Mouse (Mus musculus): Measurements from ENCODE around the gene Sfi1. TPM values are rescaled to one million over a fixed set of nuclear protein-coding genes. Genes with fewer than 3 reads are reported as not detected.

Gene Sfi1
- polyA plus RNA-seq (2014; fragmentation: Nextera tagmentation; extraction: Ambion mirVana): 9.8 and 9.9 TPM in 2 replicates

GRCm38 (mm10) chr11:3193363-3193762, at the start of gene Sfi1:
Gene Sfi1, minus strand, starts transcription at chr11:3193463.
- H3K4me1 ChIP-seq (ENCODE audit: control insufficient read depth, insufficient read depth, low read length): no peaks in the 10 kb centered on the region
- H3K9me3 ChIP-seq (ENCODE audit: control insufficient read depth, low read length): no peaks in the 10 kb centered on the region
- no peak within 1 kb of the TSS for H3K4me3 ChIP-seq (ENCODE audit: low read depth, low read length)
- no peaks in the 10 kb centered on the region for H3K27me3 ChIP-seq (replicated peaks; ENCODE audit: control insufficient read depth, insufficient read depth, low read length)
- H3K4me2 ChIP-seq (ENCODE audit: low read depth, low read length): no peak within 1 kb of the TSS
- H3K27ac ChIP-seq (replicated peaks; ENCODE audit: low read depth, low read length): no peak within 1 kb of the TSS
- no peaks in the 10 kb centered on the region for H3K36me3 ChIP-seq (ENCODE audit: control insufficient read depth, insufficient read depth, low read length)
- DNase-seq (ENCODE audit: low spot score) (no peak), ATAC-seq (ENCODE audit: low read depth) (no peak)
- no peak within 1 kb of the TSS for H3K9ac ChIP-seq (ENCODE audit: low read depth, low read length)
- WGBS: 85% methylated on average over 25 of the region's 25 CpGs

GRCm38 (mm10) chr11:3242395-3242794, 49.1 kb upstream of the Sfi1 start:
- WGBS: 93% methylated on average over 7 of the region's 7 CpGs

DNA sequence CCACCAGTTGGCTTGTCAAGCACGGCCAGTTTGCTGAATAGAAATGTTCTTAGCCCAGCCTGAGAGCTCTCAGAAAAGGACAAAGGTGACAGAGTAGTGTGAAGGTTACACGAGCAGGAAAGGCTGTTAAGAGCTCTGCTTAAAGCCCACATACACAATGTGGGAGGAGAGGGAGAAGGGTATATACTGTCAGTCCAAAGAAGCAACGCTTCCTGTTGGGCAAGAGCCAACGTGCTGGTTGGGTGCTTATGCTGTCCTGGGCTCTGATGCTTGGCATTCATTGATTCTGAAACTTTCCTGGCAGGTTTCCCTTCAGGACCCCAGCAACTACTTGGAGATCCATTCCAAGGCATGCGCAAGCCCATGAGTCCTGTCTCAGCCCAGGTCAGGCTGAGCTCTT, 42.0 kb upstream of the Sfi1 start:
- Histone ChIP-seq H3K9ac (ENCODE audit: low read depth, low read length) (no peak overlapping the region), H3K27me3 (replicated peaks; ENCODE audit: control insufficient read depth, insufficient read depth, low read length) (no peaks in the 10 kb centered on the region), H3K36me3 (ENCODE audit: control insufficient read depth, insufficient read depth, low read length) (peaks cover 96% of the 10 kb centered on the region), H3K4me1 (ENCODE audit: control insufficient read depth, insufficient read depth, low read length) (no peaks in the 10 kb centered on the region), H3K4me2 (ENCODE audit: low read depth, low read length) (no peak overlapping the region), H3K9me3 (ENCODE audit: control insufficient read depth, low read length) (no peaks in the 10 kb centered on the region), H3K27ac (replicated peaks; ENCODE audit: low read depth, low read length) (no peak overlapping the region), H3K4me3 (ENCODE audit: low read depth, low read length) (no peak overlapping the region)
- no peak for ATAC-seq (ENCODE audit: low read depth)
- WGBS: 91% methylated on average over 5 of the region's 5 CpGs
- DNase-seq (ENCODE audit: low spot score): no peak

More at GRCm38 (mm10) chr11:3242395-3242794, 49.1 kb upstream of the Sfi1 start:
- H3K27ac ChIP-seq (replicated peaks; ENCODE audit: low read depth, low read length): no peak overlapping the region
- no peak overlapping the region for H3K4me3 ChIP-seq (ENCODE audit: low read depth, low read length)
- H3K36me3 ChIP-seq (ENCODE audit: control insufficient read depth, insufficient read depth, low read length): peaks cover 98% of the 10 kb centered on the region
- DNase-seq (ENCODE audit: low spot score): no peak
- no peak overlapping the region for H3K9ac ChIP-seq (ENCODE audit: low read depth, low read length)
- no peaks in the 10 kb centered on the region for H3K4me1 ChIP-seq (ENCODE audit: control insufficient read depth, insufficient read depth, low read length)
- H3K27me3 ChIP-seq (replicated peaks; ENCODE audit: control insufficient read depth, insufficient read depth, low read length): no peaks in the 10 kb centered on the region
- H3K4me2 ChIP-seq (ENCODE audit: low read depth, low read length): no peak overlapping the region
- no peak for ATAC-seq (ENCODE audit: low read depth)
- H3K9me3 ChIP-seq (ENCODE audit: control insufficient read depth, low read length): no peaks in the 10 kb centered on the region

- Histone ChIP-seq H3K9me3 (ENCODE audit: control insufficient read depth, low read length) (no peaks in the 10 kb centered on the region), H3K27me3 (replicated peaks; ENCODE audit: control insufficient read depth, insufficient read depth, low read length) (no peaks in the 10 kb centered on the region), H3K4me1 (ENCODE audit: control insufficient read depth, insufficient read depth, low read length) (no peaks in the 10 kb centered on the region), H3K4me3 (ENCODE audit: low read depth, low read length) (no peak overlapping the region), H3K36me3 (ENCODE audit: control insufficient read depth, insufficient read depth, low read length) (peaks cover 93% of the 10 kb centered on the region), H3K4me2 (ENCODE audit: low read depth, low read length) (no peak overlapping the region), H3K9ac (ENCODE audit: low read depth, low read length) (no peak overlapping the region), H3K27ac (replicated peaks; ENCODE audit: low read depth, low read length) (no peak overlapping the region)
- ATAC-seq (ENCODE audit: low read depth) (no peak), DNase-seq (ENCODE audit: low spot score) (no peak)
- 96% methylated on average over 4 of the region's 4 CpGs for WGBS
Observed at GRCm38 (mm10) chr11:3233704-3234103, 40.4 kb upstream of the Sfi1 start.

- WGBS: 89% methylated on average over 3 of the region's 3 CpGs
- Histone ChIP-seq H3K4me3 (ENCODE audit: low read depth, low read length) (no peak overlapping the region), H3K9ac (ENCODE audit: low read depth, low read length) (no peak overlapping the region), H3K27me3 (replicated peaks; ENCODE audit: control insufficient read depth, insufficient read depth, low read length) (no peaks in the 10 kb centered on the region), H3K4me2 (ENCODE audit: low read depth, low read length) (no peak overlapping the region), H3K9me3 (ENCODE audit: control insufficient read depth, low read length) (no peaks in the 10 kb centered on the region), H3K4me1 (ENCODE audit: control insufficient read depth, insufficient read depth, low read length) (no peaks in the 10 kb centered on the region), H3K27ac (replicated peaks; ENCODE audit: low read depth, low read length) (no peak overlapping the region), H3K36me3 (ENCODE audit: control insufficient read depth, insufficient read depth, low read length) (peaks cover 89% of the 10 kb centered on the region)
- ATAC-seq (ENCODE audit: low read depth) (no peak), DNase-seq (ENCODE audit: low spot score) (no peak)
Observed at GRCm38 (mm10) chr11:3232248-3232647, 39.0 kb upstream of the Sfi1 start.

GRCm38 (mm10) chr11:3227113-3227512, 33.9 kb upstream of the Sfi1 start:
- Histone ChIP-seq H3K4me2 (ENCODE audit: low read depth, low read length) (no peak overlapping the region), H3K9me3 (ENCODE audit: control insufficient read depth, low read length) (no peaks in the 10 kb centered on the region), H3K9ac (ENCODE audit: low read depth, low read length) (no peak overlapping the region), H3K4me3 (ENCODE audit: low read depth, low read length) (no peak overlapping the region), H3K36me3 (ENCODE audit: control insufficient read depth, insufficient read depth, low read length) (peaks cover 91% of the 10 kb centered on the region), H3K27me3 (replicated peaks; ENCODE audit: control insufficient read depth, insufficient read depth, low read length) (no peaks in the 10 kb centered on the region), H3K27ac (replicated peaks; ENCODE audit: low read depth, low read length) (no peak overlapping the region), H3K4me1 (ENCODE audit: control insufficient read depth, insufficient read depth, low read length) (no peaks in the 10 kb centered on the region)
- ATAC-seq (ENCODE audit: low read depth): no peak
- no peak for DNase-seq (ENCODE audit: low spot score)
- WGBS: 95% methylated on average over 3 of the region's 3 CpGs

- DNase-seq (ENCODE audit: low spot score) (no peak), ATAC-seq (ENCODE audit: low read depth) (no peak)
- H3K4me1 ChIP-seq (ENCODE audit: control insufficient read depth, insufficient read depth, low read length): no peaks in the 10 kb centered on the region
- H3K27me3 ChIP-seq (replicated peaks; ENCODE audit: control insufficient read depth, insufficient read depth, low read length): no peaks in the 10 kb centered on the region
- H3K36me3 ChIP-seq (ENCODE audit: control insufficient read depth, insufficient read depth, low read length): peaks cover 92% of the 10 kb centered on the region
- WGBS: 57% methylated on average over 5 of the region's 5 CpGs
- no peak overlapping the region for H3K9ac ChIP-seq (ENCODE audit: low read depth, low read length)
- no peaks in the 10 kb centered on the region for H3K9me3 ChIP-seq (ENCODE audit: control insufficient read depth, low read length)
- no peak overlapping the region for H3K27ac ChIP-seq (replicated peaks; ENCODE audit: low read depth, low read length)
- H3K4me2 ChIP-seq (ENCODE audit: low read depth, low read length): no peak overlapping the region
- no peak overlapping the region for H3K4me3 ChIP-seq (ENCODE audit: low read depth, low read length)
Observed at GRCm38 (mm10) chr11:3223105-3223504, 29.8 kb upstream of the Sfi1 start.

- Histone ChIP-seq H3K36me3 (ENCODE audit: control insufficient read depth, insufficient read depth, low read length) (peaks cover 90% of the 10 kb centered on the region), H3K9me3 (ENCODE audit: control insufficient read depth, low read length) (no peaks in the 10 kb centered on the region), H3K27ac (replicated peaks; ENCODE audit: low read depth, low read length) (no peak overlapping the region), H3K4me3 (ENCODE audit: low read depth, low read length) (no peak overlapping the region), H3K4me1 (ENCODE audit: control insufficient read depth, insufficient read depth, low read length) (no peaks in the 10 kb centered on the region), H3K9ac (ENCODE audit: low read depth, low read length) (no peak overlapping the region), H3K4me2 (ENCODE audit: low read depth, low read length) (no peak overlapping the region), H3K27me3 (replicated peaks; ENCODE audit: control insufficient read depth, insufficient read depth, low read length) (no peaks in the 10 kb centered on the region)
- ATAC-seq (ENCODE audit: low read depth) (no peak), DNase-seq (ENCODE audit: low spot score) (no peak)
- WGBS: 93% methylated on average over 1 of the region's 1 CpGs
Observed at GRCm38 (mm10) chr11:3212526-3212925, 19.3 kb upstream of the Sfi1 start.

DNA sequence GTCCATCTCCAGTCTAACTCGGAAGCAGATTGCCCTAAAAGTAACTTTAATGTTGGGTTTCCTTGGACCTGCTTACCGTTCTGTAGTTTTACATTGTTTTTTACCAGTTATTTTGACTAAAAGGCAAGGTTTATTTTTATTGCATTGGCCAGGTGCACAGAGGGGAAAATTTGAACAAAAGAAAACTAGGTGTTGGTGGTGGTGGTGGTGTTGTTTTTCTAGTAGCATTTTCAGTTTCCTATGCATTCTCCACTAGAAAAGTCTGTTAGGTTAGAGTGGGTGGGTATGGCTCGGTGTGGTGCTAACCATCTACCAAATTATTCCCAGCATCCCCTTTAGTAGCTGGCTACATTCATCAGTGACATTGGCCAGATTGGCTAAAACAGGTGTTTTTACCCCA, 13.5 kb upstream of the Sfi1 start:
- Histone ChIP-seq H3K9me3 (ENCODE audit: control insufficient read depth, low read length) (no peaks in the 10 kb centered on the region), H3K9ac (ENCODE audit: low read depth, low read length) (no peak overlapping the region), H3K27ac (replicated peaks; ENCODE audit: low read depth, low read length) (no peak overlapping the region), H3K4me1 (ENCODE audit: control insufficient read depth, insufficient read depth, low read length) (no peaks in the 10 kb centered on the region), H3K4me3 (ENCODE audit: low read depth, low read length) (no peak overlapping the region), H3K36me3 (ENCODE audit: control insufficient read depth, insufficient read depth, low read length) (peaks cover 72% of the 10 kb centered on the region), H3K4me2 (ENCODE audit: low read depth, low read length) (no peak overlapping the region), H3K27me3 (replicated peaks; ENCODE audit: control insufficient read depth, insufficient read depth, low read length) (no peaks in the 10 kb centered on the region)
- WGBS: 92% methylated on average over 3 of the region's 3 CpGs
- DNase-seq (ENCODE audit: low spot score): no peak
- ATAC-seq (ENCODE audit: low read depth): no peak
